Mouse (Mus musculus) liver, postnatal 0 days (tissue): ENCODE measurements around the gene Cd27.

Source experiments
- CTCF ChIP-seq: sonication (generic); IDR thresholded peaks from 2 replicates; pipeline ENCODE4 v1.5.1; 2016; ENCODE audit warnings: antibody characterized with exemption, low read depth
- EP300 ChIP-seq: IDR thresholded peaks from 2 replicates; pipeline ENCODE4 v1.6.1; 2016; ENCODE audit warnings: antibody characterized with exemption, low read depth, mild to moderate bottlenecking

- TF ChIP-seq CTCF, result no peak
- TF ChIP-seq EP300, result no peak
Measured at GRCm38 (mm10) chr6:125192841-125193240, 44.0 kb downstream of the Cd27 start.
